Mouse (Mus musculus) E14TG2a.4 (cell line): ENCODE results near the gene Grb2.

Experiments
- CTCF ChIP-seq: conservative IDR thresholded peaks from 2 replicates; pipeline ENCODE4 v1.5.1; 2014; ENCODE audit warnings: low read length
- NANOG ChIP-seq: IDR thresholded peaks from 2 replicates; pipeline ENCODE4 v1.6.1; 2014; ENCODE audit warnings: borderline replicate concordance, low read length, mixed read lengths

GRCm38 (mm10) chr11:115630532-115631504 is 77.6 kb downstream of the Grb2 start:
- TF ChIP-seq CTCF (no peak), NANOG (no peak)
